15 mouse cellular contexts compared by ENCODE assay signal in the genomic region with DNA sequence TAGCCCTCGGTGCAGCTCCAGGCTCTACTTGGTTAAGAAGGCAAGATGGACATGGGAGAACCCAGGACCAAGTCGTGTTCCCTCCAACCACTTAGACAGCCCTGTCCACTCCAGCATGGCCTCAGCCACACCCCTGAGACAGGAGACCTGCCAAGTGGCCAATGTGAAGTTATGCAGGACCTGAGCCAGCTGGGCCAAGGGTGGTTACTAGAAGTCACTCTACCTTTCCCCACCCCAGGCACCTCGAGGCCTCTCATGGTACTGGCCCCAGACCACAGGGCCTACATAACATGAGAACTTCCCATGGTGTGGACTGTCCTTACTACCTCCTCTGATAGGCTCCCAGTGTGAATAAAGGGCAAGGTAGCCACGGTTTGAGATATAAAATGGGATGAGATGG. TPM values are rescaled to one million over a fixed set of nuclear protein-coding genes. Genes with fewer than 3 reads are reported as not detected.
DNase-seq lines count a peak whose midpoint lies in the region; ATAC-seq lines count a peak whose summit lies in the region.
"Had no signal": no experiment of that assay in that cellular context is flagged by ENCODE, and none has a peak within 500 bp of the region (broad histone marks: within the 10 kb centered on the region; RNA-seq: fewer than 3 reads in every experiment).

No protein-coding gene starts in this region.

- H3K9ac ChIP-seq in embryonic facial prominence, embryonic 12.5 days, result no peak overlapping the region
- H3K9ac ChIP-seq: lung, embryonic 15.5 days; neural tube, embryonic 15.5 days had no signal

- WGBS in embryonic facial prominence, embryonic 12.5 days, result 67% methylated on average over 4 of the region's 4 CpGs

- no peak overlapping the region for H3K4me3 ChIP-seq in embryonic facial prominence, embryonic 12.5 days
- H3K4me3 ChIP-seq: lung, embryonic 15.5 days; neural tube, embryonic 15.5 days had no signal

- 0 out of 2 replicates have a peak overlapping the region, but pooled peaks have one; percentile 54 for H3K27ac ChIP-seq in embryonic facial prominence, embryonic 12.5 days
- H3K27ac ChIP-seq: neural tube, embryonic 15.5 days had no signal

- ATAC-seq in embryonic facial prominence, embryonic 12.5 days (ENCODE audit: insufficient number of reproducible peaks, insufficient read depth, low FRiP score, low TSS enrichment), result no peak
- ATAC-seq: activated CD4-positive, CD25-positive, alpha-beta regulatory T cell, adult 4 months; forebrain, embryonic 14.5 days; midbrain, embryonic 16.5 days had no signal

- H3K4me1 ChIP-seq in embryonic facial prominence, embryonic 12.5 days, result peaks cover 69% of the 10 kb centered on the region

- no peaks in the 10 kb centered on the region for H3K27me3 ChIP-seq in embryonic facial prominence, embryonic 12.5 days
- H3K27me3 ChIP-seq: lung, embryonic 15.5 days; neural tube, embryonic 15.5 days had no signal

- H3K9me3 ChIP-seq in embryonic facial prominence, embryonic 12.5 days, result no peaks in the 10 kb centered on the region
- H3K9me3 ChIP-seq: G1E; lung, embryonic 15.5 days; neural tube, embryonic 15.5 days had no signal

- peak; percentile 39 to 58 for DNase-seq in adrenal gland, postnatal 36 days
- DNase-seq in adrenal gland, postnatal 4 days (ENCODE audit: low spot score in 2 of 2), result no peak
- peak; percentile 83 to 84 for DNase-seq in heart, postnatal 10 days
- DNase-seq in kidney, postnatal 36 days, result peak; percentile 78 to 82
- no peak for DNase-seq in cerebellum, adult 11-12 months
- no peak for DNase-seq in gastrocnemius, postnatal 14 days
- no peak for DNase-seq in right cerebral cortex, postnatal 36 days (ENCODE audit: low spot score in 2 of 2)
- DNase-seq: right cerebral cortex, postnatal 4 days had no signal

- H3K4me2 ChIP-seq in embryonic facial prominence, embryonic 12.5 days (replicated peaks), result no peak overlapping the region
- H3K4me2 ChIP-seq: lung, embryonic 15.5 days; neural tube, embryonic 15.5 days had no signal

- H3K36me3 ChIP-seq in embryonic facial prominence, embryonic 12.5 days, result no peaks in the 10 kb centered on the region
- H3K36me3 ChIP-seq: G1E; lung, embryonic 15.5 days; neural tube, embryonic 15.5 days had no signal

- intact Hi-C loops in heart, postnatal 10 days (cut with DNase I), result no loop called here
- intact Hi-C loops in gastrocnemius, postnatal 14 days (cut with DNase I; ENCODE audit: low total_unique reads), result no loop called here

RNA-seq across cellular contexts. Expression of gene Cacna1h, which starts 19.4 kb away (rescaled TPM):
- 10 to 100 TPM; 58.7 to 97.3 TPM for total RNA-seq in adrenal gland, postnatal 36 days (2021)
- 10 to 100 TPM; 64.1 to 65.3 TPM for total RNA-seq in adrenal gland, postnatal 4 days (2021)
- polyA plus RNA-seq in embryonic facial prominence, embryonic 12.5 days (2016; fragmentation: Nextera tagmentation; extraction: Ambion mirVana), result 8.7 and 11.9 TPM in 2 replicates
- total RNA-seq in heart, postnatal 10 days (2021), result 1 to 10 TPM; 7.9 to 8.4 TPM
- 1 to 10 TPM; 3.2 to 3.4 TPM for total RNA-seq in gastrocnemius, postnatal 14 days (2021)
- polyA plus RNA-seq: activated CD4-positive, CD25-positive, alpha-beta regulatory T cell, adult 4 months; G1E had no signal

RNA-seq across cellular contexts. Expression of gene Tekt4, which starts 40.2 kb away (rescaled TPM):
- not detected for total RNA-seq in adrenal gland, postnatal 36 days (2021)
- not detected for total RNA-seq in adrenal gland, postnatal 4 days (2021)
- 0.13 and 0.22 TPM in 2 replicates for polyA plus RNA-seq in embryonic facial prominence, embryonic 12.5 days (2016; fragmentation: Nextera tagmentation; extraction: Ambion mirVana)
- total RNA-seq in heart, postnatal 10 days (2021), result not detected
- total RNA-seq in gastrocnemius, postnatal 14 days (2021), result not detected
- total RNA-seq: G1E had no signal
- polyA plus RNA-seq: activated CD4-positive, CD25-positive, alpha-beta regulatory T cell, adult 4 months; G1E had no signal

RNA-seq across cellular contexts. Expression of gene Tpsg1, which starts 45.1 kb away (rescaled TPM):
- total RNA-seq in adrenal gland, postnatal 36 days (2021), result not detected
- total RNA-seq in adrenal gland, postnatal 4 days (2021), result under 1 TPM in 1 of 2 experiments, not detected in 1; 0.56 TPM
- polyA plus RNA-seq in embryonic facial prominence, embryonic 12.5 days (2016; fragmentation: Nextera tagmentation; extraction: Ambion mirVana), result 0.31 TPM in 1 of 2 replicates, not detected in the other
- total RNA-seq in heart, postnatal 10 days (2021), result not detected
- total RNA-seq in gastrocnemius, postnatal 14 days (2021), result not detected
- polyA plus RNA-seq: activated CD4-positive, CD25-positive, alpha-beta regulatory T cell, adult 4 months; G1E had no signal

RNA-seq across cellular contexts. Expression of gene Tpsb2, which starts 48.1 kb away (rescaled TPM):
- 1 to 10 TPM; 2.8 to 3.2 TPM for total RNA-seq in adrenal gland, postnatal 36 days (2021)
- total RNA-seq in adrenal gland, postnatal 4 days (2021), result 10 to 100 TPM; 10.3 to 19.6 TPM
- not detected in 2 replicates for polyA plus RNA-seq in embryonic facial prominence, embryonic 12.5 days (2016; fragmentation: Nextera tagmentation; extraction: Ambion mirVana)
- total RNA-seq in heart, postnatal 10 days (2021), result 1 to 10 TPM; 6.0 to 6.7 TPM
- total RNA-seq in gastrocnemius, postnatal 14 days (2021), result 10 to 100 TPM in 1 of 2 experiments, 1 to 10 TPM in 1; 9.4 to 12.6 TPM
- polyA plus RNA-seq: activated CD4-positive, CD25-positive, alpha-beta regulatory T cell, adult 4 months; G1E had no signal

Comparison
In these comparisons a context has a peak if more than half of its experiments do, and no peak if none do; other contexts are left out.
1. DNase-seq: peak in adrenal gland, postnatal 36 days (2 of 2), heart, postnatal 10 days (2 of 2) and kidney, postnatal 36 days (2 of 2); none in adrenal gland, postnatal 4 days (0 of 2), cerebellum, adult 11-12 months (single experiment), gastrocnemius, postnatal 14 days (single experiment) and right cerebral cortex, postnatal 36 days (0 of 2).
2. RNA of gene Cacna1h, which starts 19.4 kb away (total RNA-seq): 58.7 to 97.3 TPM in adrenal gland, postnatal 36 days and 64.1 to 65.3 TPM in adrenal gland, postnatal 4 days; 7.9 to 8.4 TPM in heart, postnatal 10 days and 3.2 to 3.4 TPM in gastrocnemius, postnatal 14 days; every median in the first group is over 4 times any median in the second.